Mouse (Mus musculus) gonadal fat pad, adult 2 months (tissue): ENCODE data around the gene Lrrc8c. TPM values are rescaled to one million over a fixed set of nuclear protein-coding genes. Genes with fewer than 3 reads are reported as not detected.

Experiments
- DNase-seq: peaks from one replicate; pipeline ENCODE4 v3.0.0-alpha.2; 2012; ENCODE audit warnings: low read depth
- polyA plus RNA-seq: library from polyadenylated mRNA; depleted of rRNA; stranded (reverse); fragments of >200 nt; gene quantifications from 2 replicates; pipeline ENCODE4 v1.2.3, GENCODE M21; 2012; rRNA removed

Lrrc8c gene
- 34.6 and 40.5 TPM in 2 replicates for polyA plus RNA-seq

DNA sequence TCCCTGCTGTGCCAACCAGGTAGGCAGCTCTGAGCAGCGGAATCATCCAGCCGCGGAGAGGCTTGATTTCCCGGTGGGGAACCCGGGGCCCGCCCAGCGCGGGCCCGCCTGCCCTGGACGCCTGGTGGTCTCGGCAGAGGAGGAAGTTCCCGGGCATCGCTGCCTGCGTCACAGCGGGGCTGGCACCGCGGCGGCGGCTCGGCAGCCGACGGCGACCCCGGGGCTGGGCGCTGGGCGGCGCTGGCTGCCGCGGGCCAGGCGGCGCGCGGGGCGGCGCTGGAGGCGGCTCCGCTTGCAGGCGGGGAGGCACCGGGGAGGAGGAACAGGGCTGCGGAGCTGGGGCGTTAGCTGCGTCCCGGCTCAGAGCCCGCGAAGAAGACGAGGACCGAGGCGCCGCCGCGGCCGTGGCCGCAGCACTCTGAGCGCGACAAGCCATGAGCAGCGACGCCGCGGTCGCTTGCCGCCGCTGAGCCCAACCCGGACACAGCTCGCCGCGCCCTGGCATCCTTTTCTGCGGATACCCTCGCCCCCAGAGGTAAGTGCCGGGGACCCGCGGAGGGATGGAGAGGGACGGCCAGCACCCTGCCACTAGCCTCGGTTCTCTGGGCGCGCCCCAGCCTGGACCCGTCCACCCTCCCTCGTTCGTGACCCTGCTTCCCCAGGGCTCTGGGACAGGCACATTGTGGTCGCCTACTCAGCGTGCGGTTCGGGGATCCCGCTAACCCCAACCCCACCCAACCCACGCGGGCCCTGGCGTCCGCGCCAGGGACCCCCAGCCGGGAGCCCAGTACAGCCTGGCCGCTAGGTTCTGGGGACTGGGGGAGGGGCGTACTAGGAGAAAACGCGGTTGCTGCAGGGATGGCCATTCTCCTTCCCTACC lies at the start of gene Lrrc8c:
Gene Lrrc8c (plus strand): TSS at position 293 of the 880 bp plus-strand sequence.
- DNase-seq: no peak

DNA sequence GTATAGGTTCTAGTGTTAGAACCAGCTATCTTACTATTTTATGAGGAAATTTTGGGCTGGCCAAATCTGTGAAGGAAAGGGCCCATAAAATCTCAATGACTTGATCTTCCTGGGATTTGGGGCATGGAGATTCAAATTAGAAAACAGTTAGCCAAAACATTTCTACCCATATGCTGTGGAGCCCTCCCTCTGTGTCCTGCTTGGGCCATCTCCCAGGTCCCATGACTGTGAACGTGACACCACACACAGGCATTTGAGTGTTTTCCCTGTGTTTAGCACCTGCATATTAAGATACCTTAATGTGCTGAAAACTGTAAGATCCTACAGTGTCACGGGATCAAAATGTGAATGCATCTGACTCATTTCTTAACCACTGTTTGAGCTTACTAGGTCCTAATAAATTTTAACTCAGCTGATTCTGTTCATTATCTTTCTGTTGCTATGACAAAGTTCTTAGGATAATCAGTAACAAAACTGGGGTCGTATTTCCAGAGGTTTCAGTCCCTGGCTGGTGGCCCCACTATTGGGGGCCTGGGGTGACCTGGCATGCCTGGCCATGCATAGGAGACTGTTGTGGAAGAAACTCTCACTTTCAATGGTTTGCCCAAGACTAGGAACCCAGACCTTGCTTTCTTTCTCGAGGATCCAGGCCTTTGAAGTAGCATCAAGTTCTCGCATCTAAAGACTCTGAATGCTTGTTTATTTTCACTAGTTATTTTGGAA lies 46.0 kb upstream of the Lrrc8c start:
- DNase-seq: no peak

DNA sequence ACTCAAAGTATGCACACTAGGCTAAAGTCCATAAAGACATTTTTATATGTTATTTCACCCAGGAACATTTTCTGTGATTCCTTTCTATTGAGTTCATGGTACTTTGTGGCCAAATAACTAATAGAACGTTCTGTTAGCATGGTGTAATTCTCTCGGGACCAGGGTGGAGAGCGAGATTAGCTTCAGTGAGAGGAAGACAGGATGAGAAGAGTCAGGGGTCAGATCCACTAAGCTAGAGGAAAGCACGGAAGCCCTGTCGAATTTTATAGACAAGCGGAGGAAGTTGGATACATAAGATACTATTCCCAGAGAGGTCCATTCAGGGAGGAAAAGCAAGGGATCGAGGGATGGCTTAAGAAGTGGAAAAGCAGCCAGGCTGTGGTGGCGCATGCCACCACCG lies 41.7 kb upstream of the Lrrc8c start:
- no peak for DNase-seq

DNA sequence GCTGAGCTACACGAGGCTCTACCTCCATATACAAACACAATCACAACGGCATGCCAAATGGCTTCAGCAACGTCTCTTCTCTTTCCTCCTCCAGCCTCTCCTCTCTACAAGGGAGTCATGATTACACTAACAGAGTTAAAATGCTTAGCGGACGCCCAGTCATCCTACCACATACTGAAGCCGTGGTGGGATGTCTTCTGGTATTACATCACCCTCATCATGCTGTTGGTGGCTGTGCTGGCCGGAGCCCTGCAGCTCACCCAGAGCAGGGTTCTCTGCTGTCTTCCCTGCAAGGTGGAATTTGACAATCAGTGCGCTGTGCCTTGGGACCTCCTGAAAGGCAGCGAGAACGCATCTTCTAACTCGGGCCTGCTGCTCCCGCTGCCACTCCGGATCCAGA lies 39.5 kb upstream of the Lrrc8c start:
- DNase-seq: no peak

DNA sequence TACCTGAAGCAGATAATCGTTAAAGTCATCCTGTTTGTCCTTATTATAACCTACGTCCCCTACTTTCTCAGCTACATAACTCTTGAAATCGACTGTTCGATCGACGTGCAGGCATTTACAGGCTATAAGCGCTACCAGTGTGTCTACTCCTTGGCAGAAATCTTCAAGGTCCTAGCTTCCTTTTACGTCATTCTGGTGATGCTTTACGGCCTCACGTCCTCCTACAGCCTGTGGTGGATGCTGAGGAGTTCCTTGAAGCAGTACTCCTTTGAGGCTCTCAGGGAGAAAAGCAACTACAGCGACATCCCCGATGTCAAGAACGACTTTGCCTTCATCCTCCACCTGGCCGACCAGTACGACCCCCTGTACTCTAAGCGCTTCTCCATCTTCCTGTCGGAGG lies 38.6 kb upstream of the Lrrc8c start:
- DNase-seq: no peak

DNA sequence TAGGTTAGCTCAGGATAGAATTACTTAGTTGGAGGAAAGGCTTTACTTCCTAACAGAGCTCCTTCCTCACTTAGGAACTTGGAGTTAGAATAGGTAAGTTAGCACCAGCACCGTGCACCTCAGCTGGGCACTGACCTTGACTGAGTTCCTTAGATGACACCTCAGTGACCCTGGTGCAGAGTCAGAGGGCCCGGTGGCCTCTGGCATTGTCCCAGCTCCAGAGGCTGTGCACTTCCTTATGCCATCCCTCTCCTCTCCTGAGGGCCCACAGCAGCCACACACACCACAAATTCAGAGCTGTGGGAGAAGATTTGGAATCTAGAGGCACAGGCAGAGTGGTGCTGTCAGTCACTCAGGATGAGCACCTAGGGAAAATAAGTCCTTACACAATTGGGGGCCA lies 35.6 kb upstream of the Lrrc8c start:
- DNase-seq: no peak

DNA sequence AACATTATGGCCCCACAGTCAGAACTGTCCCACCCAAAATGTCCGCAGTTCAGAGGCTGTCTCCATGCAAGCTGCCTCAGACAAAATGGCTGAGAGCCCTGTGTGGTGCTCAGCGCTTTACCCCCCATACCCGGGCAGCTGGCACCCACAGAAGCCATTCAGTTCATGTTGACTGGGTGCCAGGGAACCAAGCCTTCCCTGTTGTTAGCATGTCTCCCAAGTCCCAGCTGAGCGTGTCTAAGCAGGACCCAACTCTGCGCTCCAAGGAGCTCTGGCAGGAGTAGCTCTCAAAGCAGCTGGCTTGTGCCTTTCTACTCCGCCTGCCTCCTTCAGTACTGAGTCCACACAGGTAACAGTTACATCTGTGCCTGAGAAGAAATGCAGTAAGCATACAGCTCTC lies 34.9 kb upstream of the Lrrc8c start:
- DNase-seq: no peak

DNA sequence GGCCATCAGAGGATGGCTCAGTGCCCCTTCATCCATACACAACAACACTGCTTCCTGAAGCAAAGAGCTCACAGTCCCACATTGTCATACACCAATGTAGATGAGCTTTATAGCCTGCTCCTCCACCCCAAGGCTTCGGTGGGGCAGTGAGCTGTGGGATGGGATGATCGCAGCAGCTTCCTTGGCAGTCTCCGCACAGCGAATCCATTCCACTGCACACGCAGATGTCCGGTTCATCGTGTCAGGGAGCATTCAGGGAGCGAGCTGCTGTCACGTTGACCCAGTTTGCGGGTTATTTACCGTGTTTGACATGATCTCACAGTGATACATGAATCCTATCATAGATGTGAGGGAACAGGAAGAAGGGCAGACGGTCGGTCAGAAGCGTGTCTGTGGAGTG lies 34.3 kb upstream of the Lrrc8c start:
- DNase-seq: no peak

DNA sequence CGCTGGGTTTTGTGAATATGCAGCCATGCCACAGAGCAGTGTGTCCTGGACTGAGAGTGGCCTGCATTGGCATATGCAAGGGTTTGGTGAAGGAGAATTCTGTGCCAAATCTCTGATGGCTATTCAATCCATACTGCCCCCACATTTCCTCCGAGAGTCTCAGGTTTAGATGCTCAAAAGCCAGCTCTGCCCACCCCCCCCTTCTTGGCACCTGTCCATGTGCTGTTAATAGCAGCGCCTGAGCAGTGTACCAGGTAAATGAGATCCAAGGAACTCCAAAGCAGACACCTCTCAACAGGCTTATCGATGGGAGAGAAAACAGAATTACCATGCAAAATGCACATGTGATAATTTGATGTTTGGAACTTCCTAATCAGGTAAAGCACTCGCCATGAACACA lies 29.0 kb upstream of the Lrrc8c start:
- no peak for DNase-seq

DNA sequence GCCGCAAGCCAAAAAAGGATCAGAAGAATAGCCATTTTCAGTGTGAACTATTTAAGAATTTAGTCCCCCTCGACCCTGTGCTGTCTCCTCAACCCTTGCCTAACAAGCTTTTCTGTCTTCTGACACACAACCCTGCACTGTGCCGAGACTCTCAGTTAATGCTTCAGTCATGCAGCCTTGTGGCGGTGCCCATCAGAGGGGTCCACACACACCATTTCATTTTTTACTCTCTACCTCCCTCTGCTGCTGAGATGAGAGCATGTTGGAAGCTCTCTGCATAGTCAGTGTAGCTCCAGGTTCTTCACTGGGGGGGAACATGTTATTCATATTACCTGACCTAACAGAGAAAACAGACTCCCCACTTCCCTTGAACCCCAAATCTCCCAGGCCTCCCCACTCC lies 27.8 kb upstream of the Lrrc8c start:
- DNase-seq: no peak

DNA sequence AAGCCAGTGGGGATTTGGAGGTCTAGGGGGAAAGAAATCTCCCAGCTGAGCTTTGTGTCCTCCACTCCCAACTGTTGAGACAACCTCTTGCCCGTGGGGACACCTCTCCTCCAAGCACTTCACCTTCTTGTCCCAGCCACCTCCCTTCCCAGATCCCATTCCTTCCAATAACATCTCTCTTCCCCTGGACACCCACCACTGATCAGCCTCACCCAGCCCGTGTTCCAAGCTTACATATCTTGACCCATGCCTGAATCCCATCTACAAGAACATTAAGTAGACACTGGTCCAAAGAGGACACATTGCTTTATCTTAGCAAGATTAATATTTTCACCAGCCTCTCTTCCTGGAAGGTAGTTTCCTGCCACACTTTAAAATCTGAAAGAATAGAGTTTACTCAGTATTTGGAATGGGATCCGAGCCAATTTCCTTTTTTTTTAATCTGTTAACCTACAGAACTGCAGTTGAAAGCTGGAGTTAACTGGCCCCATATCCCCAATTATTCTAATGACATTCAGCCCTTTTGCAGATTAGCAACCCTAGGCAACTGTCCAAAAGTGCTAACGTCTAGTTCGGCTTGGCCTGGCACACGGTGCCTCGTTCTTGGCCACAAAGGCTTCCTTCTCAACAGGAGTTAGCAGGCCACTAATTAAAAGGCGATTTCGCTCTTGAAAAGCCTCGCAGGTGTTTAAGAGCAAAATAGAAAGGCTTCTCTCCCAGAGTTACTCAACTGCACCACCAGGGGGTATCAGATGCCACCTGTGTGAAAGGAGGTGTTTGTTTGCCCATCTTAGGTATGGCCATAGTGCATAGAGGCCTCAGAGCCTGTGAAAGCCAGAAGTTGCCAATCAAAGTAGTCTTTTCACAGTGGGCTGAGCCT lies 26.6 kb upstream of the Lrrc8c start:
- no peak for DNase-seq

DNA sequence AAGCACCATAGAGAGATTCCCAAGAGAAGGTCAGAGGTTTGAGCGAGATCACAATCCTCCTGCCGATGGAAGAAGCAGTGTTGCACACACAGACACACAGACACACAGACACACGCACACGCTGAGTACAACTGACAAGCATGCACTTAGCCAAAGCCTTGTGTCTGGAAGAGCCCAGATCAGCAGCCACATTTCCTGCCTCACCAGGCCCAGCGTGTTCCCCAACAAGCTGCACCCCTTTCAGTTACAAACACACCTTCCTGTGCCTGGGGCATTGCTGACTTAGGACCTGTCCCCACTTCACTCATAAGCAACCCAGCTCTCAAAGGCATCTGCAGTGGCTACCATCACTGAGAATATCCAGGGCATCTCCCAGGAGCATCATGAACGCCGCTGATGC lies 25.8 kb upstream of the Lrrc8c start:
- no peak for DNase-seq

DNA sequence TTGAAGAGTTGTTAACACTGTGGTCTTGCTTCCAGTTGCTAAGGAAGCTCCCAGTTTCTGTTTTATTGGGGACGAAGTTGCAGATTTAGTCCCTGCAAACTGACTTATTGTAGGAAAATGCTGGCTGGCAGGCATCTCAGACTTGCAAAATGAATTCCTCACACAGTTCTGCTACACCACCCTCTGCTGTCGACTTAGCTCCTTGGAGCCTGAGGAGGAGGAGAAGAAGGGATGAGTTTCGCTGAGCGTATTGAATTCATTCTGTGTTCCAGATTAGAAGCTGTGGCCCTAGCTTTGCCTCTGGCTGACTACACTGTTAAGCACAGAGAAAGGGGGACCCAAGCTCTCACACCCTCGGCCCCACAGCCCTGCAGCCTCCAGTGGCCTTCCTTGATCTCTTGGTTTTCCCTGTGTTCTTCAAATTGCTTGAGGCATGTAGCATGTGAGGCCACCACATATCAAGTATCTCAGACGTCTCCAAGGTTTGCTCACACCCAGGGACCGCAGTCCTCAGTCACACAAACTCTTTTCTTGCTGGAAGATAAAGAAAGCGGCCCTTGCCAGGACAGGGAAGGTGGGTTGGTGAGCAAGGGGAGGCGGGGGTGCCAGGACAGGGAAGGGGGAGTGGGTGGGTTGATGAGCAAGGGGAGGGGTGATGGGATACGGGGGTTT lies 24.8 kb upstream of the Lrrc8c start:
- DNase-seq: no peak

DNA sequence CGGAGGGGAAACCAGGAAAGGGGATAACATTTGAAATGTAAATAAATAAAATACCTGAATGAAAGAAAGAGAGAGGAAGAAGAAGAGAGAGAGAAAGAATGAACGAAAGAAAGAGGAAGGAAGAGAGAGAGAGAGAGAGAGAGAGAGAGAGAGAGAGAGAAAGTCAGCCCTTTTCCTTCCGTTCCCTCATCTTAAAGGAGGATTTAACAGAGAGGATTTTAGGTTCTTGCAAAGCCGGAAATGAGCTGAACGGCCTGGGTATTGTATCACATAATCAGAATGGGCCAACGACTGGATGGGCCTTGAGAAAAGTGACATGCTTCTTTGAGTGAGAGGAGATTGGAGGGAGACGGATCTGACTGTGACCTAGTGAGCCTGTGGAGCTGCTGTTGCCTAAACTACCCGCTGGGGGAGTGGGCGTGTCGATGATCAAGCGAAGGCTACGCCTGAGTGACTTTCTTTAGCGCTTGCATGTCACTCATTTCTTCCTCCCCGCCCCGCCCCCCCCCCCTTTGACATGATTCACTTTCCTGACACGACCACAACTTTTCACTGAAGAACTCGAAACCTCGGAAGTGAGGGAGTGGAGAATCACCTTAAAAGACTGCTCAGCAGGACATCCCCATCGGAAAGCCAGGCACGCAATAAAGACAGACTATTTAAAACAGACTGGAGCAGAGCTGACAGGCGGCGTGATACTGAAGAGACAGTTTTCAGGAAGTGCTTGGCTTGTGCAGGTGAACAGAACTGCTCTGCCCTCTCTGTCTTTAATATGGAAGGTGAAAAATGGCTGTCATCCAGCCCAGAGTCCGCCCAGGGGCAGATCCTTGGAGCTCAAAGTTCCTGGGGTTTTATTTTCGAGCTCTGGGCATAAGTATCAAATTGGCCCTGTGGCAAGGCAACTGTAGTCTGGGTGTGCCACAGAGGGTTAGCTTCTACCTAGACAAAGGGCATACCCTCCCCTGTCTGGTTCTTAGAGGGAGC lies 24.0 kb upstream of the Lrrc8c start:
- DNase-seq: no peak

DNA sequence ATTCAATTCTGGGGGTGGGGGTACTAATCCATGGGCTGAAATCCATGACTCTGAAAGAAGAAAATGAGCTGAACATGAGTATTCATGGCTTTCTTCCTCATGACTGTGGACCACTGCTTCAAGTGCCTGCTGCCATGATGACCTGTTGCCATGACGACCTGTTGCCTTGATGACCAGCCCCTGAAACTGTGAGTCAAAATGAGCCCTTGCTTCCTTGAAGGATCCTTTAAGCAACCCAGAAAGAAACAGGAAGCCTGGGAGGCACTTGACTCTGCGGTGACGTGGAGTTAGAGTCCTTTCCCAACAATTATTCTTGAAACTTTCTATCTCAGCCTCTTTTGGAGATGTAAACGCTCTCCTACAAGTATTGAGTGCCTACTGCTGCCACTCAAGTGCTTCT lies 23.1 kb upstream of the Lrrc8c start:
- no peak for DNase-seq

DNA sequence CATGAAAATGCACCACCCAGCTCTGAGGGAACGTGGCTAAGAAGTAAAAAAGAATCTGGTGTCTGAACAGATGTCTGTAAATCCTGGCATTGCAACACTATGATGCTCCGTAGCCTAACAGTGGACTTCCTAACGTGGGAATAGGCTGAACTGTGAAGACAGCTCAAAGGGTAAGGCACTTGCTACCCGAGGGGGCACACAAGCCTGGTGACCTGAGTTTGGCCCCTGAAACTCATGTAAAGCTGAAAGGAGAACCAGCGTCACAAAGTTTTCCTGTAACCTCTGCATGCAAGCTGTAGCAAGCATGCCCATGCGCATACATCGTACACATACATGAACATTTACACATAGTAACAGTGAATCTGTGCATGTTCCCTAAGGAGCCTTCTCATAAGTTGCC lies 22.6 kb upstream of the Lrrc8c start:
- no peak for DNase-seq

DNA sequence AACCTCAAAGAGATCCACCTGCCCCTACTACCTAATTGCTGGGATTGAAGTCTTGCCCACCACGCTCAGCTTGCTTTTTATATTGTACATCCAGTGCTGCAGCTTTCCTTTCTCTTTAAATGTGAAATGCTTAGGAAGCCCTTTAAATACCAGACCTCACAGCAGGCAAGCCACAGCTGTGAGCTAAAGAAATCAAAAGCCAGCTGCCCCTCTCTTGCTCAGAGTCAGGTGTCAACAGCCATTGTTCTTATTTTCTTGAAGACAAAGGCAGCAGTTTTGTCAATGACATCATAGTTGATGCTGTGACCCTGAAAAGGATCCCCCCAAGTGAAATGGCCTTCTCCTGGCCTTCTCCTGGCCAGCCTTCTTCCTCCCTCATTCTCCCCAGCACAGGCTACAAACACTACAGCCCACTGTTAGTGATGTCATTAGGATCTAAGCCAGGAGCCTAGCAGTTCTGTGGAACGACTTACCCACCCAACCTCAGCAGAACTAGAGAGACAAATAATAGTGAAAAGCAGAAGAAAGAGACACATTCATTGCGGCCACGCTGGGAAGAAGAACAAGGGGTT lies 20.7 kb upstream of the Lrrc8c start:
- DNase-seq: no peak

DNA sequence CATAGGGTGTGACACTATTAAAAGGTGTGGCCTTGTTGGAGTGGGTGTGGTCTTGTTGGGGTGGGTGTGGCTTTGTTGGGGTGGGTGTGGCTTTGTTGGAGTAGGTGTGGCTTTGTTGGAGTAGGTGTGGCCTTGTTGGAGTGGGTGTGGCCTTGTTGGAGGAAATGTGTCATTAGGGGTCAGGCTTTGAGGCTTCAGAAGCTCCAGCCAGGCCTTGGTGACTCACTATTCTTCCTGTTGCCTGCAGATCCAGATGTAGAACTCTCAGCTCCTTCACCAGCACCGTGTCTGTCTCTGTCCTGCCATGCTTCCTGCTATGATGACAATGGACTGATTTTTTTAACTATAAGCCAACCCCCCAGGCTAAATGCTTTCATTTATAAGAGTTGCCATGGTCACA lies 19.8 kb upstream of the Lrrc8c start:
- DNase-seq: no peak

DNA sequence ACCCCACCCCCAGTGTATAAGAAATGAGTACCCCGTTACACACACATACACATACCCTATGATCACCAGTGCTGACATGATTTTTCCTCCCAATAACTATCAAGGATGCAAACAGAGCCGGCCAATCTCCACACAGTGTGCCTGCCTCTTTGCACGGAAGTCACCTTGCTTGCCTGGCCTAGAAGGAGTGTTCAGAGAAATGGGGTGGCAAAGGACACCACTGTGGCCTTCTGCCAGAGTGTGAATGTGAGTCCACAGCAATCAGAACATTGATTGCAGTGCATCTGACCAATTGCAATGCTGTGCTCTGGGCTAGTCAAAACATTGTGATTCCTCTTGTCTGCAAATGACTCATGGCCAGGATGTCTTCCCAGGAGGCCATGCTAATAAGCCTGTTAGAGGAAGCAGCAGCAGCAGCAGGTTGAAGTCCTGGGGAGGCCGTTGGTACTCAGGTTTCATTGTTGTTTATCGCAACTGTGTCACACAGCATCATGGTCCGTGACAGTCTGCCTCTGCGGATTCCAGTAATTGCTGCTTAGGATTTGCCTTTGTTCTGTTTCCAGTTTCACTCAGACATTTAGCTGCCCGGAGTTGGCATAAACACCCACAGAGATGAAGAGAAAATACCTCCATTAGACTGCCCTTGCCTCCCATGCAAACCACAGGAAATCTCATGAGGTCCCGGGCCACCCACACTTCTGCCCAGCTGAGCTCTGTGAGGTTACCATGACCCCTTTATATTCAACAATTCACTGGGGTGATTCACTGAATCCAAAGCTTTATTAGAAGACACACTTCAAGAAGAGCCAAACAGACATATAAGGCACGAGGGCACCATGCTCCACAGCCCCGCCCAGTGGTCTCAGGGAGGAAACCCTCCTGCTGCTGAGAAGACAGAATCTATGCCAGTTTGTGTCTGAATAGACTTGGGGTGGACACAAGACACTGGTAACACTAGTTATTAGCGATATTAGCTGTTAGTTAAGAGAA lies 18.8 kb upstream of the Lrrc8c start:
- DNase-seq: no peak
